Mouse (Mus musculus) adrenal gland, adult 18-20 months (tissue): ENCODE measurements around the gene Tmpo. TPM values are rescaled to one million over a fixed set of nuclear protein-coding genes. Genes with fewer than 3 reads are reported as not detected.
"Not testable (repeated sequence)": the region's sequence is repeated elsewhere in the genome, so short reads cannot be mapped to it uniquely, and the experiment has no call there.

Experiments
- DNase-seq, 2 experiments: peaks; one replicate each; pipeline ENCODE4 v3.0.0; 2021 to 2022; ENCODE audit warnings: low spot score in 2 of 2
- total RNA-seq, 2 experiments: library from RNA; stranded (reverse); gene quantifications; 1 replicate in 1 of 2; 2 replicates in 1 of 2; pipeline ENCODE4 v1.2.3; 2021

Tmpo gene
- total RNA-seq, 2 experiments from 2014 or later = 80.3 to 89.6 TPM

- DNase-seq = peak; percentile 75 to 85
These were observed 6.8 kb upstream of the Tmpo start for GRCm38 (mm10) chr10:91187872-91188271.

- no peak for DNase-seq
These were observed 6.2 kb upstream of the Tmpo start for GRCm38 (mm10) chr10:91187349-91187748.

- no peak for DNase-seq
These were observed 4.6 kb upstream of the Tmpo start for GRCm38 (mm10) chr10:91185721-91186120.

- not testable (repeated sequence) for DNase-seq
These were observed 3.8 kb upstream of the Tmpo start for GRCm38 (mm10) chr10:91184893-91185292.

GRCm38 (mm10) chr10:91183316-91183715 lies 2.2 kb upstream of the Tmpo start:
- DNase-seq = peak in 1 of 2 experiments; percentile 37

GRCm38 (mm10) chr10:91182291-91182990 lies 1.3 kb upstream of the Tmpo start:
- DNase-seq = no peak

- DNase-seq = peak; percentile 100
These were observed 560 bp upstream of the Tmpo start for GRCm38 (mm10) chr10:91181461-91182288.

- DNase-seq = peak in 1 of 2 experiments; percentile 31
These were observed 814 bp downstream of the Tmpo start for GRCm38 (mm10) chr10:91180301-91180700.

GRCm38 (mm10) chr10:91179834-91180233 lies 1.3 kb downstream of the Tmpo start:
- DNase-seq = no peak

- DNase-seq = no peak
These were observed 3.9 kb downstream of the Tmpo start for GRCm38 (mm10) chr10:91177201-91177600.

GRCm38 (mm10) chr10:91172329-91173100 lies 8.6 kb downstream of the Tmpo start:
- DNase-seq = no peak

GRCm38 (mm10) chr10:91171455-91172328 lies 9.4 kb downstream of the Tmpo start:
- peak; percentile 98 for DNase-seq

GRCm38 (mm10) chr10:91171041-91171440 lies 10.1 kb downstream of the Tmpo start:
- DNase-seq = peak in 1 of 2 experiments; percentile 62

GRCm38 (mm10) chr10:91170143-91170941 lies 10.8 kb downstream of the Tmpo start:
- DNase-seq = peak; percentile 78 to 83

- no peak for DNase-seq
These were observed 11.6 kb downstream of the Tmpo start for GRCm38 (mm10) chr10:91169414-91170065.

GRCm38 (mm10) chr10:91167352-91167751 lies 13.8 kb downstream of the Tmpo start:
- DNase-seq = no peak

- DNase-seq = peak; percentile 31 to 41
These were observed 14.2 kb downstream of the Tmpo start for GRCm38 (mm10) chr10:91166890-91167289.

- no peak for DNase-seq
These were observed 15.3 kb downstream of the Tmpo start for GRCm38 (mm10) chr10:91165850-91166249.

GRCm38 (mm10) chr10:91164491-91164890 lies 16.6 kb downstream of the Tmpo start:
- DNase-seq = no peak
